Mouse (Mus musculus) layer of hippocampus, adult 18-20 months (tissue): ENCODE measurements at regions not wholly inside any gene's neighbourhood (a gene's known extent, or its start where the extent isn't known, plus 50 kb on each side); places are given as distances from the start of the nearest gene placed in this dataset.

Source experiments
- DNase-seq, 2 experiments: peaks; one replicate each; pipeline ENCODE4 v3.0.0; 2022; ENCODE audit warnings: low spot score in 2 of 2

- no peak for DNase-seq
Observed at GRCm38 (mm10) chr2:144123395-144124034, 90.7 kb downstream of the Banf2 start.

GRCm38 (mm10) chr2:144127082-144128037, 94.5 kb downstream of the Banf2 start:
- DNase-seq, result peak in 1 of 2 experiments; percentile 23

- DNase-seq, result no peak
Observed at GRCm38 (mm10) chr2:144128038-144128402, 95.2 kb downstream of the Banf2 start.

GRCm38 (mm10) chr2:144128527-144128926, 95.7 kb downstream of the Banf2 start:
- DNase-seq, result no peak

- no peak for DNase-seq
Observed at GRCm38 (mm10) chr2:144133806-144134574, 101.1 kb downstream of the Banf2 start.

GRCm38 (mm10) chr2:144134575-144134958, 101.7 kb downstream of the Banf2 start:
- DNase-seq, result no peak

- no peak for DNase-seq
Observed at GRCm38 (mm10) chr2:144135586-144135985, 102.7 kb downstream of the Banf2 start.

- DNase-seq, result no peak
Observed at GRCm38 (mm10) chr2:144143620-144144384, 110.9 kb downstream of the Banf2 start.

- DNase-seq, result no peak
Observed at GRCm38 (mm10) chr2:144144486-144145136, 111.8 kb downstream of the Banf2 start.

- DNase-seq, result no peak
Observed at GRCm38 (mm10) chr2:144156456-144157211, 113.8 kb upstream of the Mgme1 start.

GRCm38 (mm10) chr2:144157343-144157742, 113.1 kb upstream of the Mgme1 start:
- DNase-seq, result no peak

GRCm38 (mm10) chr2:144158256-144158655, 112.2 kb upstream of the Mgme1 start:
- DNase-seq, result no peak

- DNase-seq, result no peak
Observed at GRCm38 (mm10) chr2:144159854-144160331, 110.6 kb upstream of the Mgme1 start.

- no peak for DNase-seq
Observed at GRCm38 (mm10) chr2:144160434-144160833, 110.0 kb upstream of the Mgme1 start.

GRCm38 (mm10) chr2:144161852-144162251, 108.6 kb upstream of the Mgme1 start:
- DNase-seq, result no peak

GRCm38 (mm10) chr2:144164102-144164501, 106.4 kb upstream of the Mgme1 start:
- no peak for DNase-seq

GRCm38 (mm10) chr2:144164986-144165821, 105.3 kb upstream of the Mgme1 start:
- peak; percentile 66 to 81 for DNase-seq

GRCm38 (mm10) chr2:144166102-144166750, 104.2 kb upstream of the Mgme1 start:
- DNase-seq, result no peak
